Mouse (Mus musculus) cerebellum, postnatal 14 days (tissue): ENCODE data around the gene Pex11b.
"Not testable (repeated sequence)": the region's sequence is repeated elsewhere in the genome, so short reads cannot be mapped to it uniquely, and the experiment has no call there.

Experiments used
- DNase-seq, 2 experiments: peaks; one replicate each; pipeline ENCODE4 v3.0.0; 2021; ENCODE audit warnings: mixed read lengths in 2 of 2

Pex11b gene

GRCm38 (mm10) chr3:96678456-96678855 lies 43.3 kb downstream of the Pex11b start:
- DNase-seq: no peak

DNA sequence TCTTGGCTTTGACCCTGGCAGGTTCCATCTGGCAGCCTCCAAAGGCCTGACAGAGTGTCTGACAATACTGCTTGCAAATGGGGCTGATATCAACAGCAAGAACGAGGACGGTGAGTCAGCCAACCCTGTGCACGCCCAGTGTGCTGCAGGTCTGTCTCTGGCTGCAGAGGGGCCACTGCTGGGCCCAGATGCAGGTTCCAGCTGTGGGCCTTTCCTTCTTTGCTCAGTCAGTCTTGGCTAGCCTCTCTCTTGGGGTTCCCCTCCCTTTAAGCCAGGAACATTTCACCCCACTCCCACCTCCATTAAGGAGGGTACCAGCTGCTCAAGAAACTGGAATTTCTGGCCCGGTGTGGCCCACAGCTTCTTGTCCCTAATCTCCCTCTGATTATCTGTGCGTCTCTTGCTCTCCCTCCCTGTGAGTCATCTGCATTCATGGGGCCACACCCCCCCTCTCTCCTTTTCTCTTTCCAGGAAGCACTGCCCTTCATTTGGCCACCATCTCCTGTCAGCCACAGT lies 44.0 kb downstream of the Pex11b start:
- DNase-seq: no peak

DNA sequence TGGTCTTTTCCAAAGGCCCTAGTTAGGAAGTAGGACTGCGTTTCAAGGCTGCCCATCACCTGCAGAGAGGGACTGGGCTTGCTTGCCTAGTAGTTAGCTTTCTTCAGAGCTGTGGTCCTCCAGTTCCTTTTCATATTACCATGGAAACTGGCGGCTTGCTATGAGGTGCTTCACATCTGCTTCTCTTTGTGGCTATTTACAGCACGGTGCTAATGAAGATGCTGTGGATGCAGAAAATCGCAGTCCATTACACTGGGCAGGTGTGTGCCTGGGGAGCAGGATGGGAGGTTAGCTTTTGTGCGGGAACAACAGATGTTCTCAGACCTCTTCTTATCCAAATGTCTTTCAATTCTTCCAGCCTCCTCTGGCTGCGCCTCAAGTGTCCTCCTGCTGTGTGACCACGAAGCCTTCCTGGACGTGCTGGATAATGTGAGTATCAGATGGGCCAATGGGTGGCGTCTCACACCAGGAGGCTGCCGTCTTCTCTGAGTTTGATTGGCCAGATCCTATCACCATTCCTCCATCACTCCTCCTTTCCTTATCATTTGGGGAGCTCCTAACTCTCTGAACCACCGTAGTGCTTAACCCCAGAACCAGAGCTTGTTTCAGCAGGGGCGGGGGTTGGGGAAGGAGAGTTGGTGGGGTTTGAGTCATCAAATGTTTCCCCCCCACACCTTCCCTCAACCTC lies 45.2 kb downstream of the Pex11b start:
- DNase-seq: no peak

- DNase-seq: no peak
Measured at GRCm38 (mm10) chr3:96683496-96683895, 48.3 kb downstream of the Pex11b start.

DNA sequence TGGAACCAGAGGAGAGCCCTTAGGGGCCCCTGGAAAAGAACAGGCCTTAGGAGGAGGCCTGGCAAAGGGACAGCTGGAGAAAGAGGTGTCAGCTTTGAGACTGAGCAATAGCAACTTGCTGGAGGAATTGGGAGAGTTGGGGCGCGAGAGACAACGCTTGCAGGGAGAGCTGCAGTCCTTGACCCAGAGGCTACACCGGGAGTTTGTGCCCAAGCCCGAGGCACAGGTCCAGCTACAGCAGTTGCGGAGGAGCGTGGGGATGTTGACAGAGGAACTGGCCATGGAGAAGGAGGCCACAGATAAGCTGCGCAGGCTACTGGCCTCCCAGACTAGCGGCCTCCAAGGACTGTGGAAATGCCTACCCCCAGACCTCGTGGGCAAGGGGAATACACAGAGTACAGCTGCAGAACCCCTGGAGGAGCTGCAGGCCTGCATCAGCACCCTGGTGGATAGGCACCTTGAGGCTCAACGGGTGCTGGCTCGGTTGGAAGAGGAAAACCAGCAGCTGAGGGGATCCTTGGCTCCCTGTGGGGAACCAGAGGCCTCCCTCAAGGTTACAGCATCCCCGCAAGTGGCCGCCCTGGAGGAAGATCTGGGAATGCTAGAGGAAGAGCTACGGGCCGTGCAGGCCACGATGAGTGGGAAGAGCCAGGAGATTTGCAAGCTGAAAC lies 49.1 kb downstream of the Pex11b start:
- no peak for DNase-seq

DNA sequence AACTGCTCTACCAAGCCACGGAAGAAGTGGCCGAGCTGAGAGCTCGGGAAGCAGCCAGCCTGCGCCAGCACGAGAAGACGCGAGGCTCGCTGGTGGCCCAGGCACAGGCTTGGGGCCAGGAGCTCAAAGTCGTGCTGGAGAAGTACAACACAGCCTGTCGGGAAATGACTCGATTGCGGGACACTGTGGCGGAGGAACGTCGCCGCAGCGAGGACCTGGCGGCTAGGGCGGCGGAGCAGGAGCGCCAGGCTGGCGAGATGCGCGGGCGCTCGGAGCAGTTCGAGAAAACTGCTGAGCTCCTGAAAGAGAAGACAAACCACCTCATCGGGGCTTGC lies 49.6 kb downstream of the Pex11b start:
- peak in 1 of 2 experiments; percentile 35 for DNase-seq

- not testable (repeated sequence) for DNase-seq
Measured at GRCm38 (mm10) chr3:96686057-96686456, 50.9 kb downstream of the Pex11b start.

DNA sequence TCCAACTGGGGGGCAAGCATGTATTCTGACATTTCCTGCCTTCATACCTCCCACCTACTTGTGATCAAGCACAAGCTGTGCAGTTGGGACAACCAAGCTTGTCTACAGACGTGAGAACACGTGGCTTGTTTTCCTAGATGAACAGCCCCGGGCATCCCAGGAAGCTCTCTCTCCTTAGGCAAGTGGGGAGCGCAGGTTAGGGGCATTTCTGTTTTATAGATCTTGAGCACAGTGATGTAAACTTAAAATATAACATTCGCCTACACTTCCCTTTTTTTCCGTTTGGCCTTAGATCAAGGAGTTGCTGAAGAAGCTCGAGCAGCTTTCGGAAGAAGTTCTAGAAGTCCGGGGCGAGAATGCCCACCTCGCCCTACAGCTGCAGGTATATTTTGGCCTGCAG lies 53.7 kb downstream of the Pex11b start:
- DNase-seq: no peak

DNA sequence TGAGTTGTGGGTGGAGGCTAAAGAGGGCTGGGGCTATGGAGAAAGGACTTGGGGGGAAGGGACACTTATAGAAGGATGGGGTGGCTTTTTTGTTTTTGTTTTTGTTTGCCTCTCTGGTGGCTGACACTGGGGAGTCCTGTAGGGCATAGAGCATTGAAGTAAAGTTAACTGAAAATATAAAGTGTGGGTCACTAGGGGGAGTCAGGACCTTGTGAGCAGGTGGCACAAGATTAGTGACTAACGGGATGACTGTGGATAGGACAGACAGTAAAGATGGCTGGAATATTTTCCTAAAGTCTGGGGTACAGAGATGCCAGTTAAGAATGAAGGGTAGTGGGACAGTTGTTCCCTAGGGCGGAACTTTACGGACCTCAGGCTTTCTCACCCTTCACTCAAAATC lies 55.1 kb downstream of the Pex11b start:
- no peak for DNase-seq

DNA sequence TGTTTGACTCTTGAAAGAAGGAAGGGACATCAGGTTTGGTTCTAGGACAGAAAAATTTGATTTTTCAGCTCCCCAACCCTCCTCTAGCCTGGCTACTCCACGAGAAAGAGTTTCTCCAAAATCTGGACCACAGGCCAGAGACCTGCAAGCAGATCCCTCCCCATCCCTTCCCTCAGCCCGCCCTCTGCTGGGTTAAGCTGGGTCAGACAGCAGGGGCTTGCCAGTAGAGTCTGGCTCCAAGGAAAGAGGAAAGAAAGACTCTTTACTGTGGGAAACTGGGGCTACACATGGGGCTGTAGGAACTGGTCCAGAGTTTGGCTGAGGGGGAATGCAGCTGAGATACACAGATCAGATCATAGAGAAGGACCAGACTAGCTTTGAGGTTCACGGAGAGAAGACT lies 57.3 kb downstream of the Pex11b start:
- peak in 1 of 2 experiments; percentile 70 for DNase-seq

GRCm38 (mm10) chr3:96693579-96693978 lies 58.4 kb downstream of the Pex11b start:
- no peak for DNase-seq
